Mouse (Mus musculus) midbrain, embryonic 16.5 days (tissue): ENCODE data around the gene Abcc10. TPM values are rescaled to one million over a fixed set of nuclear protein-coding genes. Genes with fewer than 3 reads are reported as not detected.

ENCODE experiments used
- ATAC-seq: fragments of 200-750 bp; cut with Nextera tagmentation; 2 replicates; pipeline ENCODE4 v1.8.0; 2017; ENCODE audit warnings: moderate TSS enrichment
- H3K27ac ChIP-seq: fragments of 300-500 bp; sonication (generic); 2 replicates; pipeline ENCODE4 v1.5.1; 2014; ENCODE audit warnings: mild to moderate bottlenecking, low read length, mixed read lengths
- H3K27me3 ChIP-seq: fragments of 300-500 bp; sonication (generic); 2 replicates; pipeline ENCODE4 v1.6.1; 2014; ENCODE audit warnings: low read depth, low read length, mixed read lengths; ENCODE audit not compliant: control insufficient read depth, insufficient read depth
- H3K36me3 ChIP-seq: fragments of 300-500 bp; sonication (generic); 2 replicates; pipeline ENCODE4 v1.6.1; 2014; ENCODE audit warnings: mild to moderate bottlenecking, low read length, moderate library complexity, mixed read lengths; ENCODE audit not compliant: control insufficient read depth, insufficient read depth
- H3K4me1 ChIP-seq: fragments of 300-500 bp; sonication (generic); 2 replicates; pipeline ENCODE4 v1.6.1; 2014; ENCODE audit warnings: mild to moderate bottlenecking, low read length, mixed read lengths; ENCODE audit not compliant: control insufficient read depth, insufficient read depth
- H3K4me2 ChIP-seq: fragments of 300-500 bp; sonication (generic); 2 replicates; pipeline ENCODE4 v1.6.1; 2014; ENCODE audit warnings: mild to moderate bottlenecking, low read length, mixed read lengths
- H3K4me3 ChIP-seq: fragments of 300-500 bp; sonication (generic); 2 replicates; pipeline ENCODE4 v1.5.1; 2014; ENCODE audit warnings: low read depth, mild to moderate bottlenecking, low read length, moderate library complexity, mixed read lengths
- H3K9ac ChIP-seq: fragments of 300-500 bp; sonication (generic); 2 replicates; pipeline ENCODE4 v1.6.1; 2014; ENCODE audit warnings: low read depth, low read length, mixed read lengths
- H3K9me3 ChIP-seq: fragments of 300-500 bp; sonication (generic); replicated peaks from 2 replicates; pipeline ENCODE4 v1.6.1; 2014; ENCODE audit warnings: mild to moderate bottlenecking, low read length, mixed read lengths; ENCODE audit not compliant: control insufficient read depth, poor library complexity, severe bottlenecking
- whole genome bisulfite sequencing: fragments of 180-500 bp; shearing (Covaris S2); extraction: QIAGEN DNeasy Blood & Tissue Kit; methylation state at CpG from one replicate; pipeline ENCODE4 v1.1.7; 2014; 5-methylcytosine and 5-hydroxymethylcytosine counted together
- polyA plus RNA-seq: library from polyadenylated mRNA; unstranded; fragments of >200 nt; fragmentation: Nextera tagmentation; extraction: Ambion mirVana; gene quantifications from 2 replicates; pipeline ENCODE4 v1.2.1, GENCODE M21; 2015

The Abcc10 gene
- polyA plus RNA-seq, 1 experiment from 2014 or later = 10.3 TPM

DNA sequence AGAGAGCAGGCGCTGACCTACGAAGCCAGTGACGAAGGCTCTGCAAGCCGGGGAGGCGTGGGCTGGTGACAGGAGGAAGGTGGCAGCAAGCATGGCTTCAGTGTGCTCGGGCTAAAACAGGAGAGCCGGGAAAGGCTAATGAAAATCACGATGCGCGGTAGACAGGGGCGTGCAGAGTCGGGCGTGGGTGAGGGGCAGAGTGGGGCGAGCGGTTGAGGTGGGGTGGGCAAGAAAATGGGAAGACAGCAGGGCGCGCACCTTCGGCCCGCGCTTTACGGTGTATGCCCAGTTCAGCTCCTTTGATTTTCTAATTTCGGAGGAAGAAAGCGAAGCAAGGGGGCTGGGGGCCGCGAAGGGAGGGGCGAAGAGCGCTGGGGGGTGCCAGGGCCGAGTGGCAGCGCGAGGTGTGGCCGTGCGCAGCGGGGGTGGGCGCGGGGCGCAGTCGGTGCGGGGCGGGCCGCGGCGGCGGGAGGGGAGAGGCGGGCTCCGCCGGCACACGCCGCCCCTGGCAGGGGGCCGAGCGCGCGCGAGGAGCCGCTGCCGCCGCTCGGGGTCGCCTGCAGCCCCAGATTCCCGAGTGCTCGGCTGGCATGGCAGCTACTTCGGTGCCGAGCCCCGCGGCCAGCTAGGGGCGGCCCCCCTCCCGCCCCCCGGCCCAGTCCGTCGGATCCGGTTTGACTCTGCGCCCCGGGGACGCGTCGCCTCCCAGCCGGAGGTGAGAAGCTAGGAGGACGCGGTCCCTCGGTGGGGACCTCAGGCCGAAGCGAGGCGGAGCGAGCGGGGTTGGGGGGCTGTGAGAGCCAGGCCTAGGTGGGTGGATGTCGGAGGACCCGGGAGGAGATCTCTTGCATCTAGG, 30.6 kb downstream of the Abcc10 start, which contains the start of gene Dlk2:
Gene Dlk2 (plus strand): TSS at position 58 of the 856 bp plus-strand sequence.
- H3K27me3 ChIP-seq = peaks cover 16% of the 10 kb centered on the region
- H3K9ac ChIP-seq = peak within 1 kb of the TSS; percentile 94
- H3K36me3 ChIP-seq = peaks cover 3% of the 10 kb centered on the region; the same call in 1 of the 2 replicates
- peak within 1 kb of the TSS; percentile 87 for H3K27ac ChIP-seq
- peak within 1 kb of the TSS; percentile 89 for H3K4me3 ChIP-seq
- H3K9me3 ChIP-seq = no peaks in the 10 kb centered on the region
- peak; percentile 72 for ATAC-seq
- 0% methylated on average over 64 of the region's 86 CpGs for WGBS
- H3K4me1 ChIP-seq = peaks cover 10% of the 10 kb centered on the region
- H3K4me2 ChIP-seq = peak within 1 kb of the TSS; percentile 91

DNA sequence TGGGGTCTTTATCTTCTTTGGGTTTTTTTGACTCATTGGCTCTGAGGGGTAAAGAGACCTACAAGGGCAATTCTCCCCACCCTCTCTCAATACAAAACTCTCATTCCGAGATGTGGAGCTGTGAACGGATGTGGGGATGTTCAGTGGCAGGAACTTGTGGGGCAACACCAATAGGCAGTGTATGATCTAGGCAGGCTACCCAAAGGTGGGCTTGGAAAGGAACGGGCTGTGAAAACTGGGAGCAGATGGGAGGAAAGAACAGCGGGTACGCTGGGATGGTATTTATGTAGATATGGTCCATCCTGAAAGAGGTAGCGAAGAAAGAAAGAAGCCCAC, 31.2 kb downstream of the Abcc10 start:
- 7% methylated on average over 6 of the region's 6 CpGs for WGBS
- Histone ChIP-seq H3K4me3 (peak overlapping the region; percentile 89), H3K27me3 (peaks cover 16% of the 10 kb centered on the region), H3K9ac (peak overlapping the region; percentile 94), H3K4me1 (peaks cover 10% of the 10 kb centered on the region), H3K36me3 (no peaks in the 10 kb centered on the region), H3K9me3 (no peaks in the 10 kb centered on the region), H3K4me2 (peak overlapping the region; percentile 91), H3K27ac (peak overlapping the region; percentile 87)
- ATAC-seq = no peak

DNA sequence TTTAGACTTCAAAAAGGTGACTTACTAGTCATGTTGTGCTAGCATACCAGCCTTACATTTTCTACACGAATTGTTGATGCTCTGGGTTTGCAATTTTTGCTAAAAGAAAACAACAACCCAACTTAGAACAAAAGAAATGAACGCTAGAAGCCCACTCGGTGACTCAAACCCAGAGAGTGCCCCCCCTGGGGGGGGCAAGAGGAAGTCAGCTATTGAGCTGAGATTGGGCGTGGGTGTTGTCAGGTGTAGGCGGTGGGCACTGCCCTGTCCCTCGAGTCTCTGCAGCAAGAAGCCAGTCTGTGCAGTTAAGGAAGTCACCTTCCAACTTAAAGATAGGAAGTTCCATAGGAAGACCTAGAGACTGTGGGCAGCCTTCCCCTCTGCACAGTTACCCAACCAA, 31.6 kb downstream of the Abcc10 start:
- Histone ChIP-seq H3K4me2 (peak overlapping the region; percentile 91), H3K4me3 (peak overlapping the region; percentile 89), H3K27ac (peak overlapping the region; percentile 87), H3K9ac (peak overlapping the region; percentile 94), H3K4me1 (peaks cover 10% of the 10 kb centered on the region), H3K36me3 (no peaks in the 10 kb centered on the region), H3K27me3 (peaks cover 16% of the 10 kb centered on the region), H3K9me3 (no peaks in the 10 kb centered on the region)
- no peak for ATAC-seq
- WGBS = 42% methylated on average over 6 of the region's 6 CpGs

DNA sequence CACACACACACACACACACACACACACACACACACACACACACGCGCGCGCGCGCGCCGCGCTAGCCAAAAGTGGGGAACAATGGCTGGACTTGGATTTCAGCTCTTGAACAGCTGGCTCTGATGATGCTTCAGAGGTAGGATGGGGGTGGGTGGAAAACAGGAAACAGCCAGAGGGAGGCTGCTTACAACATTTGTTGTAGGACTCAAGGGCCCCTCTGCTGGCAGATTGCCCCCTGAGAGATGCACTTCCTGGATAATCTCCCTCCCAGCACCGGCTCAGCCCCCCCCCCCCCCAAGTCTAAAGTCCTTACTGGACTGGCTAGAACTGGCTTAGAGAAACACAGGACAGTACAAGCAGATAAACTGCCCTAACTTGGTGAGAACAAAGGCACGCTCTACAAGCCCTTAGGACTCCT, 40.5 kb downstream of the Abcc10 start:
- Histone ChIP-seq H3K4me2 (no peak overlapping the region), H3K27me3 (no peaks in the 10 kb centered on the region), H3K27ac (no peak overlapping the region), H3K36me3 (no peaks in the 10 kb centered on the region), H3K4me1 (peaks cover 6% of the 10 kb centered on the region), H3K9me3 (no peaks in the 10 kb centered on the region), H3K4me3 (no peak overlapping the region), H3K9ac (0 out of 2 replicates have a peak overlapping the region, but pooled peaks have one; percentile 10)
- 40% methylated on average over 9 of the region's 11 CpGs for WGBS
- ATAC-seq = no peak

DNA sequence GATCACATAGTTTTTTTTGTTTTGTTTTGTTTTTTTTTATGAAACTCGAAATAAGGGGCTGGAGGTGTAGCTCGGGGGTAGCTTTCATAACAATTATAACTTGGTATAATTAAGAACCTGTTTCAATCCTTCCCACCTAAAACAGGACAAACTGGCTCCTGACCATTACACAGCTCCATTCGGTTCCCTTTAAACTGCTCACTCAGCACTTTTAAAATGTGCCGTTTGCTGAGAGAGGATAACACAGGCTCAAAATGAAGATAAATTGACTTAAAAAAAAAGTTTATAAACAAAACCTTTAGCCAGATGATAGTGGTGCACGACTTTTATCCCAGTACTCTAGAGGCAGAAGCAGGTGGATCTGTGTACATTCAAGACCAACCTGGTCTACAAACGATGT, 42.7 kb downstream of the Abcc10 start:
- Histone ChIP-seq H3K9ac (no peak overlapping the region), H3K9me3 (no peaks in the 10 kb centered on the region), H3K4me1 (peaks cover 15% of the 10 kb centered on the region), H3K4me2 (no peak overlapping the region), H3K27ac (no peak overlapping the region), H3K36me3 (no peaks in the 10 kb centered on the region), H3K4me3 (no peak overlapping the region), H3K27me3 (no peaks in the 10 kb centered on the region)
- 74% methylated on average over 6 of the region's 6 CpGs for WGBS
- no peak for ATAC-seq

DNA sequence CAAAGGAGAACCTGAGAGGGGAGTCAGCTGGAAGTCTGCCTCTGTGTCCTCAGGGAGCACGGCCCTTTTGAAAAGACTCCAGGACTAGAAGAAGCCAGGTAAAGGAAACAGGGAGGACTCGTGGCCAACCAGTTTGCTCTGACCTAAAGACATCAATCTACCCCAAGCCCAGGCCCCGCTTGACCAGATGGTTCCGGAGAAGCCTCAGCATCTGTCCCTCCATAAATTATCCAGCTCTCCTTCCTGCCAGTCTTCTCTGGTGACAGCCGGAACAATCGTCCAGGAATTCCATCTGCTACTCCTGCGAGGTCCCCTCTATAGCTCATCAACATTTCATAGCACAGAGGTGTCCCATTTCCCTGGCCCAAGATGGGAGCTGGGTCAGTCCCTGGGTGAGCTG, 43.5 kb downstream of the Abcc10 start:
- Histone ChIP-seq H3K27me3 (no peaks in the 10 kb centered on the region), H3K36me3 (no peaks in the 10 kb centered on the region), H3K9me3 (no peaks in the 10 kb centered on the region), H3K4me2 (no peak overlapping the region), H3K27ac (no peak overlapping the region), H3K4me1 (peaks cover 15% of the 10 kb centered on the region), H3K4me3 (no peak overlapping the region), H3K9ac (no peak overlapping the region)
- no peak for ATAC-seq
- WGBS = 56% methylated on average over 7 of the region's 7 CpGs

DNA sequence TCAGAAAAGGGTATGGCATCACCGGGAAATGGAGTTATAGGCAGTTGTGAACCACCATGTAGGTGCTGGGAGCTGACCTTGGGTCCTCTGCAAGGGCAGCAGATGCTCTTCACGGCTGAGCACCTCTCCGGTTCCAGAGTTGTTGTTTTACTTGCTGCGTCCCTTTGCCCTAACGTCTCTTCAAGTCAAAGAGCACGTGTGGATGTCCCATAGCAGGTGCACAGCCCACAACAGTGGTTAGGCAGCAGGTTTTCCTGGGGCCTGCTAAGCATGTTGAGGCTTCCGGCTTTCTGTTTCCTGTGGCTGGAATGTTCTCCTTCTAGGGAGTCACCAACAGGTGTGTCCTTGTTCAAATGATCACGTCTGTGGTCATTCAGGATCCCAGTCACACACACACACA, 44.2 kb downstream of the Abcc10 start:
- no peaks in the 10 kb centered on the region for H3K36me3 ChIP-seq
- 92% methylated on average over 8 of the region's 8 CpGs for WGBS

DNA sequence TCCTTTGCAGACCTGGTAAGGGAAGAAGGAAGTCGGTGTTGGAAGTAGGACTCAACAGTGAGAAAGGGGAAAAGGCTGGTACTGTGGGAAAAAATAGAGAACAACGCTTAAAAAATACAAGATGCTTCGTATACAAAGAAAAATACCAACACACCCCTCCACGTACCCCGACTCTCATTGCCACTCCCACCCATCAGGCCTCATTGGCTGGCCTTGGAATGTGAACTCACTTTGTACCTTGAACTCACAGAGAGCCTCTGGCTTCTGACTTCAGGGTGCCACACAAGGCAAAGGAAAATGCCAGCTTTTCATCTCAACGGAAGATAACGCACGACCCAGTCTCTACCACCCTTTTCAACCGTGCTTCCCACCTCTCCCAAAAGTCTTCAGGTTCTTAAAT, 45.0 kb downstream of the Abcc10 start:
- H3K4me2 ChIP-seq = peak overlapping the region; percentile 82
- peak overlapping the region; percentile 70 for H3K9ac ChIP-seq
- WGBS = 20% methylated on average over 9 of the region's 9 CpGs
- no peaks in the 10 kb centered on the region for H3K36me3 ChIP-seq
- H3K4me3 ChIP-seq = peak overlapping the region; percentile 44
- no peaks in the 10 kb centered on the region for H3K9me3 ChIP-seq
- peaks cover 15% of the 10 kb centered on the region for H3K4me1 ChIP-seq
- H3K27ac ChIP-seq = peak overlapping the region; percentile 23
- ATAC-seq = peak; percentile 64
- H3K27me3 ChIP-seq = no peaks in the 10 kb centered on the region

More for the DNA sequence above, 44.2 kb downstream of the Abcc10 start:
- Histone ChIP-seq H3K9me3 (no peaks in the 10 kb centered on the region), H3K4me2 (no peak overlapping the region), H3K9ac (no peak overlapping the region), H3K27me3 (no peaks in the 10 kb centered on the region), H3K4me1 (peaks cover 15% of the 10 kb centered on the region), H3K4me3 (no peak overlapping the region), H3K27ac (no peak overlapping the region)
- ATAC-seq = no peak

DNA sequence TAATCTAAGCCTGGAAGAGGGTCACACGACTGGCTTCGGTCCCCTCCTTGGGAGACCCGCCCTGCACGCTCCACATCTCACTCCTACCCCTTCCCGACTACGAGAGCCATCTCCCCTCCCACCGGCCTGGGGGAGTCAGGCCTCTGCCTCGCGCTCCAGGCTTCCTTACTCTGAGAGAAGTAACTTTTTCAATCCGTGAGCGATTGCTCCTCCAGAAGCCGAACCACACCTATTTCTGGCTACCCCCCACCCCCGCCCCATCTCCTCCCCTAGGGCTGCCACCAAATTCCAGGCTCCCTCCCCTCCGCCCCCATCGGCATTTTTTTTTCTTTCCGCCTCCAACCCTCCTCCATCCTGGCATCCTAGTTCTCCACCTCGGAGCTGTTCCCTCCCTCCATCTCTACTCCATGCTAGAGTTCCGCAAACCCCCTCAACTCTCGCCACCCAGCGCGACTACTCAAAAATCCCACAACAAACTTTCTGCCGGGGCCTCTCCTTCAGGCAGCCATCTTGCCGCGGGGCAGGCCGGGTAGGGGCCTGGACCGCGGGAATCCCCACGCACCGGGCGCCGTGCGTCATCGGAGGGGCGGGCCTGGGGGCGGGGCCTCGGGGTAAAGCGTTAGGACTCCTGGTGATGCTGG, 45.5 kb downstream of the Abcc10 start, which contains the start of gene Tjap1:
Gene Tjap1 (minus strand): TSS at position 544 of the 641 bp plus-strand sequence.
- under 1% methylated on average over 35 of the region's 37 CpGs for WGBS
- H3K9ac ChIP-seq = peak within 1 kb of the TSS; percentile 70
- peak; percentile 98 for ATAC-seq

More for the DNA sequence above, 45.5 kb downstream of the Abcc10 start, which contains the start of gene Tjap1:
- Histone ChIP-seq H3K4me3 (peak within 1 kb of the TSS; percentile 44), H3K27me3 (no peaks in the 10 kb centered on the region), H3K4me2 (peak within 1 kb of the TSS; percentile 82), H3K4me1 (peaks cover 15% of the 10 kb centered on the region), H3K9me3 (no peaks in the 10 kb centered on the region), H3K36me3 (no peaks in the 10 kb centered on the region), H3K27ac (peak within 1 kb of the TSS; percentile 23)
